Mouse (Mus musculus): ENCODE data around the gene Cab39l. TPM values are rescaled to one million over a fixed set of nuclear protein-coding genes. Genes with fewer than 3 reads are reported as not detected.

The Cab39l gene
- polyA plus RNA-seq, 1 experiment, result 2.9 TPM

DNA sequence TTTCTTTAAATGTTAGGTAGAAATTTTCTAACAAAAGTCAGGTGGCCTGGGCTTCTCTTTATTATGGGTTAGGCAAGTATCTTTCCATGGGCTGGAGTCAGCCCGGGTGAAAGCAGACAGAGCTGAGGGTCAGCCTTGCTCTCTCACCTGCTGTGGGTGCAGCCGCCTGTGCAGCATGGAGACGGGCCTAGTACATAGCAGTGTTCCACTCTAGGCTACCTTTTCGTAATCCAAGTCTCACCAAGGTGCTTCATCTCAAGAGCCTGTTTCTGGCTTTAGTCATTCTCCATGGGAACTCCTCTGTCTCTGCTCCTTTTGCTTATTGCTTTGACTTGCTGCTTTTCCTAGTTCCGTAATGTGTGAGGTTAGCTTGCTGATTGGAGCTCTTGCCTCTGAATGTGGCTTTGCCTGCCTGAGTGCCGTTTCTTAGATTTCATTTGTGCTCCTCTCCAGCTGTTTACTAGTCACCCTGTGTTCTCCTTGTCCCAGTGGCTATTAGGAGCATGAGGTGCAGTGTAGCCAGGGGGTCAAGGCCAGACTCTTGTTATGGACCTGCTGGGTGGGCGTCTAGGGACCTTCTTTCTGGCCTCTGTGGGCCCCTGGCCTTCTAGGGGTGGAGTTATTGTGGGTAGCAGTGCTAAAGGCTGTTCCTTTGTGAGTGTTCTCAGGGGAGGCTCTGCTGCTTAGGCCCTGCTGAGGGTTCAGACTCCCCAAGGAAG, 105.5 kb downstream of the Cab39l start:
- H3K4me3 ChIP-seq (ENCODE audit: low read depth, low read length), result no peak overlapping the region
- peaks cover 15% of the 10 kb centered on the region; the same call in 1 of the 2 replicates for H3K4me1 ChIP-seq (ENCODE audit: control insufficient read depth, insufficient read depth, insufficient read length, low read length)
- 0 out of 2 replicates have a peak, but pooled peaks cover 2% of the 10 kb centered on the region for H3K36me3 ChIP-seq (ENCODE audit: control insufficient read depth, insufficient read depth, low read length)
- no peak for TF ChIP-seq POLR2A (IDR thresholded peaks at IDR 0.05; ENCODE audit: low read depth, low read length)
- TF ChIP-seq CTCF (IDR thresholded peaks at IDR 0.05; ENCODE audit: extremely low read depth, insufficient read length, insufficient replicate concordance, low read depth, low read length), result no peak
- 89% methylated on average over 7 of the region's 7 CpGs for WGBS
- no peak overlapping the region for H3K27ac ChIP-seq (ENCODE audit: insufficient read depth, low read depth, low read length)
- H3K27me3 ChIP-seq (ENCODE audit: control insufficient read depth, insufficient read depth, low read length), result no peaks in the 10 kb centered on the region

DNA sequence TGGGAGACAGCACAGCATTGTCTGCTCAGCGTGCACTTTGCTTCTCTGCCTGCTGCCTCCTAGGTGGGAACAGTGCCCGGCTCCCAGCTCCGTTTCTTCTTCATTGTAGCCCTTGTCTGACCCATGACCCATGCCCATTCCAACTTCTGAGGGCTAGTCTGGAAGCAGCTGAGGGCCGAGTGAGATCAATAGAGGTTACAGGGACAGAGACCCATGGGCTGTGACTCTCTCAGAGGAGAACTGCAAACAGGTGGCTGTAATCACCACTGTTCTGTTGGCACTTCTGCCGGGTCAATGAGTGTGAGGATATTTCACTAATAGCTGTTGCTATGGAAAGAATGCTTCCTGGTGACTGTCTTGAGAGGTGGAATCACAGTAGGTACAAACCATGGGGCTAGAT, 106.8 kb downstream of the Cab39l start:
- H3K4me3 ChIP-seq (ENCODE audit: low read depth, low read length), result no peak overlapping the region
- no peaks in the 10 kb centered on the region for H3K36me3 ChIP-seq (ENCODE audit: control insufficient read depth, insufficient read depth, low read length)
- WGBS, result 69% methylated on average over 5 of the region's 5 CpGs
- TF ChIP-seq CTCF (IDR thresholded peaks at IDR 0.05; ENCODE audit: extremely low read depth, insufficient read length, insufficient replicate concordance, low read depth, low read length) (no peak), POLR2A (IDR thresholded peaks at IDR 0.05; ENCODE audit: low read depth, low read length) (no peak)
- peaks cover 18% of the 10 kb centered on the region; the same call in 1 of the 2 replicates for H3K4me1 ChIP-seq (ENCODE audit: control insufficient read depth, insufficient read depth, insufficient read length, low read length)
- H3K27ac ChIP-seq (ENCODE audit: insufficient read depth, low read depth, low read length), result no peak overlapping the region
- no peaks in the 10 kb centered on the region for H3K27me3 ChIP-seq (ENCODE audit: control insufficient read depth, insufficient read depth, low read length)

DNA sequence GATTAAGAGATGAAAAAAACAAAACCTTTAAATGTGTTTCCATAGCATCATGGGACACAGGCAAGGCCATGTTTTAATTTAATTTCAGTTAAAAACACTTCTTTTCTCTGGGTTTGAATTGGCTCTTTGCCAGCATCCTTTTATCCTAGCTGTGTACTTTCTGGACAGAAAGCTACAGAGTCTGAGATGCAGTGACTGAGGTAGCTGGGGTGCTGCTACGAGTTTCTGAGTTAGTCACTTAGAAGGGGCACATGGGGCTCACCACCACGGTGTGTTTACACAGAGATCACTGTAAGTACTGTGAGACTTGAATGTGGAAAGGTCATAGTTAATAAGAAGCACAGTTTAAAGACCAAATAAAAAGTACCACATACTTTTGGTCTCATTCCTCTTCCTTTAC, 107.8 kb downstream of the Cab39l start:
- H3K36me3 ChIP-seq (ENCODE audit: control insufficient read depth, insufficient read depth, low read length), result no peaks in the 10 kb centered on the region
- H3K27ac ChIP-seq (ENCODE audit: insufficient read depth, low read depth, low read length), result no peak overlapping the region
- H3K4me3 ChIP-seq (ENCODE audit: low read depth, low read length), result no peak overlapping the region
- peaks cover 13% of the 10 kb centered on the region; the same call in 1 of the 2 replicates for H3K4me1 ChIP-seq (ENCODE audit: control insufficient read depth, insufficient read depth, insufficient read length, low read length)
- WGBS, result 54% methylated on average over 2 of the region's 2 CpGs
- no peak for TF ChIP-seq CTCF (IDR thresholded peaks at IDR 0.05; ENCODE audit: extremely low read depth, insufficient read length, insufficient replicate concordance, low read depth, low read length)
- no peak for TF ChIP-seq POLR2A (IDR thresholded peaks at IDR 0.05; ENCODE audit: low read depth, low read length)
- H3K27me3 ChIP-seq (ENCODE audit: control insufficient read depth, insufficient read depth, low read length), result no peaks in the 10 kb centered on the region

DNA sequence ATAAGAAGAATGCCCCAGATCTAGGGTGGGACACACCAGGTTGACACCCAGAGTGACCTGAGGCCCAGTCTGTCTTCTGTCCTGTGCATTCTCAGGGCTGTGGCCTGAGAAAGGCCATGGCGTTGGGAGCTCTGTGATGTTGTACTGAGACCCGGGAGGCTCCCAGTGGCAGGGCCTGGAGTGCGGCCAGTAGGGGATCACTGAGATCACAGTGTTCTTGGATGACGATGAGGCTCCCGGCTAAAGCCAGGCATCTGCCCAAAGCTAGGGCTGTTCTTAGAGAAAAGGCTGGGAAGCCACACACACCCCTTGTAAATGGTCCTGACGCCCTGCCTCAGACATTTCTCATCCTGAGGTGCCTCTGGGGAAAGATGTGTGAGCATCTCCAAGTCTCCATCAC, 108.3 kb downstream of the Cab39l start:
- no peak overlapping the region for H3K27ac ChIP-seq (ENCODE audit: insufficient read depth, low read depth, low read length)
- 88% methylated on average over 6 of the region's 6 CpGs for WGBS
- no peaks in the 10 kb centered on the region for H3K27me3 ChIP-seq (ENCODE audit: control insufficient read depth, insufficient read depth, low read length)
- H3K4me3 ChIP-seq (ENCODE audit: low read depth, low read length), result no peak overlapping the region
- H3K4me1 ChIP-seq (ENCODE audit: control insufficient read depth, insufficient read depth, insufficient read length, low read length), result peaks cover 13% of the 10 kb centered on the region; the same call in 1 of the 2 replicates
- no peaks in the 10 kb centered on the region for H3K36me3 ChIP-seq (ENCODE audit: control insufficient read depth, insufficient read depth, low read length)
- TF ChIP-seq POLR2A (IDR thresholded peaks at IDR 0.05; ENCODE audit: low read depth, low read length) (no peak), CTCF (IDR thresholded peaks at IDR 0.05; ENCODE audit: extremely low read depth, insufficient read length, insufficient replicate concordance, low read depth, low read length) (no peak)

DNA sequence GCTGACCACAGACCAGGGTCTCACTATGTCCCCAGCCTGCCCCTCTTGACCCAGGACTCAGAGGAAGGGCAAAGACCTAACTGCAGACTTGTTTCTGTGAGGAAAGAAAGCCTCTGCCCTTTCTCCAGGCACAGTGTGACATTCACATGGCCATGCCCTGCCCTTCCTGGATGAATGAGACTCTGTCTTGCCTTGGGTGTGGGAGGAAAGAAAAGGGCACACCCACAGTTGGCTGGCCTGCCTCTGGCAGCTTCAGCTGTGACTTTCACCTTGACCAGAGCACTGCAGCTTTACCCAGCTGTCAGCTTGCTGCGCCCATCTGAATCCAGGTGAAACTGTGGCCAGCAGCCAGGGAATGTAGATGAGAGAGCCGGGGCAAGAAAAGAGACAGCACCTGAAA, 110.1 kb downstream of the Cab39l start:
- Histone ChIP-seq H3K4me3 (ENCODE audit: low read depth, low read length) (no peak overlapping the region), H3K27me3 (ENCODE audit: control insufficient read depth, insufficient read depth, low read length) (no peaks in the 10 kb centered on the region), H3K4me1 (ENCODE audit: control insufficient read depth, insufficient read depth, insufficient read length, low read length) (peaks cover 17% of the 10 kb centered on the region; the same call in 1 of the 2 replicates), H3K36me3 (ENCODE audit: control insufficient read depth, insufficient read depth, low read length) (no peaks in the 10 kb centered on the region), H3K27ac (ENCODE audit: insufficient read depth, low read depth, low read length) (peak overlapping the region; percentile 61)
- TF ChIP-seq POLR2A (IDR thresholded peaks at IDR 0.05; ENCODE audit: low read depth, low read length), result no peak
- TF ChIP-seq CTCF (IDR thresholded peaks at IDR 0.05; ENCODE audit: extremely low read depth, insufficient read length, insufficient replicate concordance, low read depth, low read length), result no peak
- WGBS, result 35% methylated on average over 2 of the region's 2 CpGs

DNA sequence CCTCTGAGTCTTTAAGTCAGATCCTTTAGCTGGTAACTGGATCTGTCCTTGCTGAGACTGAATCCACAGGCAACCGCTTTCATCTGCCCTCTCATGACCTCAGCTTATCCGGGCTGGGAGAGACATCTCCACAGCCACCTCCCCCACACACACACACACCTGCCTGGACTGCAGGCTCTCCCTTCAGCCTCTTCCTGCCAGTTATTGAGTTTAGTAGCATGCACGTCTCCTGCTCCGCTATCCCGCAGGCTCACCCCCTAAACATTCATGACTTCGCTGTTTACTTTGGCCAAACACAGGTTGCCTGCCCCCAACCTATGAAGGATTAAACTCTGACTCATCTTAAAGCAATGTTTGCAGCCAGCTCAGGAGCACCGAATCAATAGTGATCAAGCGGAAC, 111.2 kb downstream of the Cab39l start:
- H3K27me3 ChIP-seq (ENCODE audit: control insufficient read depth, insufficient read depth, low read length), result no peaks in the 10 kb centered on the region
- H3K27ac ChIP-seq (ENCODE audit: insufficient read depth, low read depth, low read length), result no peak overlapping the region
- H3K4me1 ChIP-seq (ENCODE audit: control insufficient read depth, insufficient read depth, insufficient read length, low read length), result peaks cover 17% of the 10 kb centered on the region; the same call in 1 of the 2 replicates
- H3K36me3 ChIP-seq (ENCODE audit: control insufficient read depth, insufficient read depth, low read length), result no peaks in the 10 kb centered on the region
- 65% methylated on average over 8 of the region's 8 CpGs for WGBS
- no peak for TF ChIP-seq CTCF (IDR thresholded peaks at IDR 0.05; ENCODE audit: extremely low read depth, insufficient read length, insufficient replicate concordance, low read depth, low read length)
- TF ChIP-seq POLR2A (IDR thresholded peaks at IDR 0.05; ENCODE audit: low read depth, low read length), result no peak
- no peak overlapping the region for H3K4me3 ChIP-seq (ENCODE audit: low read depth, low read length)

DNA sequence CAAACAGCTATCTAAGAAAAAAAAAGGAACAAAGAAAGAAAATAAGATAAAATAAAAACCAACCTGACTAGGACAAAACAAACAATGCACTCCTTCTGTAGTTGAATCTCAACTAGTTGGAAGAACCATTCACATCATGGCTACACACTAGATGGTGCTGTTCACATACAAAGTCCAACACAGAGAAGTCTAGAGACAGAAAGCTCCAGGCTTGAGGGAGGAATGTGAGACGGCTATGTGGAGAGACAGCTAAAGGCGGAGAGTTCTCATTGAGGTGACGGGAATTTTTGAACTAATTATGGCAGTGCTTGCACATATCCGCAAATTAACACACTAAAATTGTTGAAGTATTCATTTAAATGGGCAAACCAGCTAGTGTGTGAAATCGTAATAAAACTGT, 113.3 kb downstream of the Cab39l start:
- H3K36me3 ChIP-seq (ENCODE audit: control insufficient read depth, insufficient read depth, low read length), result no peaks in the 10 kb centered on the region
- TF ChIP-seq POLR2A (IDR thresholded peaks at IDR 0.05; ENCODE audit: low read depth, low read length), result no peak
- TF ChIP-seq CTCF (IDR thresholded peaks at IDR 0.05; ENCODE audit: extremely low read depth, insufficient read length, insufficient replicate concordance, low read depth, low read length), result no peak
- WGBS, result 77% methylated on average over 5 of the region's 5 CpGs
- peaks cover 17% of the 10 kb centered on the region; the same call in 1 of the 2 replicates for H3K4me1 ChIP-seq (ENCODE audit: control insufficient read depth, insufficient read depth, insufficient read length, low read length)
- no peak overlapping the region for H3K4me3 ChIP-seq (ENCODE audit: low read depth, low read length)
- H3K27ac ChIP-seq (ENCODE audit: insufficient read depth, low read depth, low read length), result no peak overlapping the region
- no peaks in the 10 kb centered on the region for H3K27me3 ChIP-seq (ENCODE audit: control insufficient read depth, insufficient read depth, low read length)
